Mouse (Mus musculus): ENCODE data around the gene Slc44a5.

GRCm38 (mm10) chr3:154127246-154127645, 154.0 kb downstream of the Slc44a5 start:
- TF ChIP-seq POLR2A (IDR thresholded peaks at IDR 0.05; ENCODE audit: low read depth, low read length) (no peak), CTCF (IDR thresholded peaks at IDR 0.05; ENCODE audit: extremely low read depth, insufficient read length, insufficient replicate concordance, low read depth, low read length) (no peak)

Measured in small intestine, adult 2 months (tissue).